Mouse (Mus musculus) left cerebral cortex, adult 8-10 months (tissue): ENCODE results near the gene Cdyl. TPM values are rescaled to one million over a fixed set of nuclear protein-coding genes. Genes with fewer than 3 reads are reported as not detected.

Experiments
- DNase-seq, 2 experiments: peaks; one replicate each; pipeline ENCODE4 v3.0.0; 2022; ENCODE audit warnings: low spot score in 2 of 2
- total RNA-seq, 4 experiments: library from RNA; stranded (reverse); gene quantifications; 2 replicates each; pipeline ENCODE4 v1.2.4; 2022

Gene Cdyl
- total RNA-seq, result 10 to 100 TPM; 35.9 to 59.7 (median 48.1) TPM

DNA sequence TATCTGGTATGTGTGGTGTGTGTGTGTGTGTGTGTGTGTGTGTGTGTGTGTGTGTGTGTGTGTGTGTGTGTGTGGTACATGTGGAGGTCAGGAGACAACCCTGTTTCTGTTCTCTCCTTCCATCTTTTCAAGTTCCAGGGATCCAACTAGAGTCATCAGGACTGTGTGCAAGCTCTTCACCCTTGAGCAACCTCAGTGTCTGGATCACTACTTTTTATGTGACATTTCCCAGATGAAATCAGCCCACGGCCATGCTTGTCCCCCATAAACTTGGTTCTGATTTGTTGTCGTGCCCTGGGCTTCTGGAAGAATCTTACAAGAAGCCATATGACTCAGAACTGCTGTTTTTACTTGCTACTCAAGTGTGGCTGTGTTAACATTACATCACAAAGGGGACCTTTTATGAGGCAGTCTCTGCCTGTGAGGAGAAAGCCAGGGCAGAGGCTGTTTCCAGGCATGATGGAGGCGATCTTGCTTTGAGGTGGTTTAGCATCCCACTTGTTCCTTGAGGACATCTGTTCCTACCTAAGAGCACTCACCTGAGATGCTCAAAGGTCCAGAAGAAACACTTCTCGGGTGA is at the start of gene Cdyl:
Gene Cdyl (plus strand): TSS at position 428 of the 580 bp plus-strand sequence.
- DNase-seq, result no peak

DNA sequence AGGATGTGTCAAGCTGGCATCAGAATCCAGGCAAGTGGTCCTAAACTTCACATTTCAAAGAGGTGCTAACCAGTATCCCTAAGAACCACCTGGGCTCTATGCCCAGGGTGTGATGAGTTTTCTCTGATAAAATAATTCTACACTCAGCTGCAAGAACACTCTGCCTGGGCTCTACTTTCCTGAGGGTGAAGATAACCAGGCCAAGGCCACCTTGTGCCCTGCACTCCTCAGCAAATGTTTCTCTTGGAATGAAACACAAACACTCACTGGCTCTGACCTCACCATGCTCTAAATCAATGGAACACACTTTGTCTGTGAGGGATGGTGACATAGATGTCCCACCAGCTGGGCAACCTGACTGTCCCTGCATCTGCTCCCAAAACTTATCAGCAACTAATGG is 48.9 kb upstream of the Cdyl start:
- DNase-seq, result no peak

DNA sequence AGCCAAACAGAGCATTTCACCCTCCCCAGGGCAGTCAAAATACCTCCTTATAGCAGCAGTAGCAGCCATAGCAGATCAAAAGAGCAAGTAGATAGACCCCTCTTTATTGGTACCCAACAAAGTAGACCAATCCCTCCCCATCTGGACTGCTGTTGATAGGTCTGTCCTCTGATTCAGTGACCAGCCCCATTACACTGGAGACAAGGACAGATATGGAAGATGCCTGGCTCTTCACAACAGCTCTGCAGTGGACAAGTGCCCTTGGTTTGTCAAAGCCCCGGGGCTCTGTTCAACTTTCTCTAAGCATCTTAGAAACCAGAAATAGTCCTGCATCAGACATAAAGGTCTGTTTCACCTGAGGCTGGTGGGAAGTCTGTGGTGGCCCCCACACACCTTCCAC is 47.1 kb upstream of the Cdyl start:
- DNase-seq, result no peak

DNA sequence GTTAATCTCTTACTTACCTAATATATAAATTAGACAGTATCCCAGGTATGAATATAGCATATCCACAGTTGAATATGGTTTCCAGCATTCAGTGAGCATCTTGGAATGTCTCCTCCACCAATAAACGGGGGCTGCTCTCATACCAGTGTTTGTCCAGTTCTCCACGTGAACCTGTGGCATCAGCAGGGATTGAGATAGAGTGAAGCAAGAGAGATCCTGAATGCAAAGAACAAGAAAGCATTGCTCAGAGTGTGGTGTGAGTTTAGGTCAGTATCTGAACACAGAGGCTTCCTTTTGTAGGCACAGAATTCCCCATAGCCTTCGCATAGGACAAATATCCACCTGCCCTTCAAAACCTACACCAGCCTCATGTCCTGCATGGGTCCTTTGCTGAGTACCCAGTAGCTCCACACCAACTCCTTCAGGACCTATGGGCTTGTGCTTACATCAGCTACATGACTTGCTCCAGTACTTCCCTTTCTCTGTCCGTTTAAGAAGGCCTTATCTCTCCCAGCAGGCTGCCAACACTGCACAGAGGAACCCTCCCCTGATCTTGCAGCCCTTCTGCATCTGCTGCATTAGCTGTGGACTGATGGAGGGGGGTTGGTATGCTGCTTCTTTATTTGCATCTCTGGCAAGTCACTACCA is 44.7 kb upstream of the Cdyl start:
- DNase-seq, result no peak

DNA sequence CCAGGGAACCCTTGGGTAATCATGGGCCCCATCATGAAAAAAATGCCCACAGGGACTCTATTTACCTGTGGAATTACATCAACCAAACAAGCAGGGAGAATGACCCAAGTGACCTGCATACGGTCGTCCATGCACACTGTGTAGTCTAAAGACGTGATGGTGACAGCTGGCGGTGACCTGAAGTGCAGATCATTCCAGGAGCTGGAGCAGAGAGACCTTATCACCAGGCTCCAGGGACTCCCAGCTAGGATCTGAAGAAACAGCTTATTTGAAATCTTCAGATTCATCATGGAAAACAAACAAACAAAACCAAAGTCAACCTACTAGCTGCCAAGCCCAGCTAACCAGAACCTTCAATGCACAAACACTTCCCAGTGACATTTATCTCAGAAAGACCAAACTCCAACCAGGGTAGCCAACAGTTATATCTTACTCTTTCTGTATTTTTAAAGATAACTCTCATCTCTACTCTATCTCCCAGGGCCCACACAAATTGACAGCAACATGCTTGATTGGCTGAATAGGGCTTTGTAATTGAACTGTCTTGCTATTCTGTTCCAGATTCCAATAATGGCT is 43.0 kb upstream of the Cdyl start:
- no peak for DNase-seq

DNA sequence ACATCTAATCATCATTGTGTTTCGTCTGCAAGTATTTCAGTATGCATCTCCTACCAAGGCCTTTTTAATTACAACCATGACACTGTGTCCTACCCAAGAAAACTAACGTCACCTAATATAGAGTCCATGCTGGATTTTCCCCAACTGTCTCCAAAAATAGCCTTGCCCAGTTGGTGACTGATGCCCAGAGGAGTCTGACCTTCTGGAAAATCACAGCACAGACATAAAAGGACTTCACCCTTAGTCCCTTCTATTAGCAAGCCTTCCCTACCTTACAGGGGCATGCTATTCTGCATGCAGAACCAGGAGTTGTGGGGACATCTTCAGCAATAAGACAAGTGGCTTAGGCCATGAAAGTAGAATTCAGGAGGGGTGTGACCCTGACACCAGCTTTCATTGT is 40.3 kb upstream of the Cdyl start:
- DNase-seq, result no peak

DNA sequence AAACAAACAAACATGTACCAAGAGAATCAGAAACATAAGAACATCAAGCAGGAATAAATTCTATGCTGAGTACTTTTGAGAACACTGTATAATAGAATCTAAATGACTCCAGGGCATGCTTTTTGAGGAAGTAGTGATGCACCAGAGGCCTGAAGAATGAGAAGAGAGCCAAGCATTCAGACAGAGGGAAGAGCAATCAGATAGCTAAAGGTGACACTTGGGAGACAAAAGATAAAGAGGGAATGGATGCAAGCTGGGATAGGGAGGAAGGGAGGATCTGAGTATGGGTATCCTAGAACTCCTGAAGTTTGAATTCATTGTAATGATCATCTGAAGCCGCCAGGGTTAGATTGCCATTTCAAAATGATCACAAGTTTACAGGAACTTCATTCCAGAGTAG is 38.9 kb upstream of the Cdyl start:
- DNase-seq, result no peak

DNA sequence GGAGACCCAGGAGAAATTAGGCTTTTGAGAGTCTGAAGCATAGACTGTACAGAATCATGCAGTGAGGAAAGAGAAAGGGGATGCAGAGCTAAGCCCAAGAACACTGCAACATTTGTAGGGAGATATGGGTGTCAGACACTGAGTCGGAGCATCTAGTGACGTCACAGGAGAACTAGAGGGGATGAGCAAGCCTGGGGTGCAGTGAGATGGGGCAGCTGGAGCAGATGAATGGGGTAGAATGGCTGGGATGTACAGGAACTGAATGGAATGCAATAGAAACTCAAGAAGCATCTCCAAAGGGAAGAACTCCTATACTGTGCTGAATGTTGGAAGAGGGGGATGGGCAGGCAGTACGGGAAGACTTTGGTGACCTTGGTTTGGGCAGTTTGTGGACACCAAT is 34.8 kb upstream of the Cdyl start:
- no peak for DNase-seq

DNA sequence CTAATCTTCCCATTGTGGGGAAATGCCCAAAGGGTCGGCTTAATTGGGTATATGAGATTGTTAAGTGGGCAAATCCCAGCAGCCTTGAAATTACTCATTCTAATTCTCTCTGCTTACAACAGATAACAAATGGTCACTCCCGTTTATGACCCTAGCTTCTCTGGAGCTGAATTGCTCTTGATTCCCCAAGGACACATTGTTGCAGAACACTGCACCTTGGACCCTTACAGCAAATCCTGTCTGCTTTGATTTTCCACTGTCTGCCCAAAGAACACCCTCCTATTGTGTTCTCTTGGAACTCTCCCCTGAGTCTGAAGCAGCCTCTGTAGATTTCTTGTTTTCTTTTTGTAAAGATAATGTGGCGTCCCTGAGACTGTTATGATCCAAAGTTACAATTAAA is 34.1 kb upstream of the Cdyl start:
- DNase-seq, result no peak

DNA sequence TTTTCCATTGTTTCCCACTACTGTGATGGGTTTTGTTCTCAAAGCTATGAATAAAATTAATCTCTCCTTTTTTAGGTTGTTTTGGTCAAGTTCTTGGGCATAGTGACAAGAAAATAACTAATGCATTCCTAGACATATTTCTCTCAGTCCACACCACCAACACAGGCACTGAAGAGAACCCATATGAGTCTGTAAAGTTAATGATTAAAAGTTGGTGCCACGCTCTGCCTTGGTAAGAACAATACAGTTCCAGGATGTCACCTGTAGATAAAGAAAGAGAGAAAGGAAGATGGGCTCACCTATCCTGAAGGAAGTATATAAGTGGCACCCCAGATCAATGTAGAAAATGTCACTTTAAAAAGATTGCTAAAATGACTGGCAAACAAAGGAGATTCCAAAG is 32.3 kb upstream of the Cdyl start:
- no peak for DNase-seq

DNA sequence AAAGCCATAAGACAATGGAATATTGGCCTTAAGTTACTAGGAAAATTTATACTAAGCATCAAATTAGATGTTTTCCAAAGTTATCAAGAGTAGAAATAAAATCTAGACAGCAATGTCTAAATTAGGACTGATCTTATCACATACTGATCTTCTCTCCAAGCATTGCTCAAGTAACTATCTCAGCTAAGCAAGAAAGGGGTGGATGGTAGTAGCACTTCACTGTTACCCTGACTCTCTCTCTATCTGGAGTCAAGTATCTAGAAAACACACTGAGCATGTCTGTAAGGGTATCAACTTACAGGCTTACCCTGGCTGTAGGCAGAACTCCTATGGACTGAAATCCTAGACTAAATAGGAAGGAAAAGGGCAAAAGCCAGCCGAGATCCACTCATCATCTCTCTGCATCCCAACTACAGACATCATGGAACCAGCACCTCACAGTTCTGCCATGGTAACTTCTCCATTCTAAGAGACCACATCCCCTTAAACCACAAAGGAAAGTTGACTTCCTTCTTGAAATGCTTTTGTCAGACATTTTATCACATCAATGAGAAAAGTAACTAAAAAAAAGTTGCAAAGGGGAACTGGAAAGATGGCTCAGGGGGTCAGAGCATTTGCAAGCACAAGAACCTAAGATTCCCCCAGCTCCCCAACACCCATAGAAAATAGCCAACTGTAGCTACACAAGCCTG is 12.4 kb upstream of the Cdyl start:
- DNase-seq, result no peak

DNA sequence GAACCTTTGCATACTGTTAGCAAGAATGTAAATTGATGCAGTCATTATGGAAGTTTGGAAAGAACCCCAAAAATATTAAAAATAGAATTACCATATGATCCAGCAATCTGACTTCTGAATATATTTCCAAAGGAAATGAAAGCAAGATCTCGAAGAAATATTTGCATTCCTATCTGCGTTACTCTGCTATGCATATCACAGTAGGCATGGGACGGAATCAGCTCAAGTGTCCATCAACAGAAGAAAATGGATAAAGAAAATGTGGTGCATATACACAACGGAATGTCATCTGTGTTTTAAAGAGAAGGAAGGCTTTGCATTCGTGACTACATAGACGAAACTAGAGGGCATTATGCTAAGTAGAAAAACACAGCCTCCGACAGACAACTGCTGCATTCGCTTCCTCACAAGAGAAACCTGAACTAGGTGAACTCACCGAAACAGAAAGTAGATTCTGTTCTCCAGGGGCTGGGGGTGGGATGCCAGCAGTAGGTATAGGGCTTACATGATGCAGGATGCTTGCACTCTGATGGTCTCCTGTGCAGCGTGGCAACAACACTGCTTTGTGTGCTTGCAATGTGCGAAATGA is 9.3 kb upstream of the Cdyl start:
- no peak for DNase-seq

DNA sequence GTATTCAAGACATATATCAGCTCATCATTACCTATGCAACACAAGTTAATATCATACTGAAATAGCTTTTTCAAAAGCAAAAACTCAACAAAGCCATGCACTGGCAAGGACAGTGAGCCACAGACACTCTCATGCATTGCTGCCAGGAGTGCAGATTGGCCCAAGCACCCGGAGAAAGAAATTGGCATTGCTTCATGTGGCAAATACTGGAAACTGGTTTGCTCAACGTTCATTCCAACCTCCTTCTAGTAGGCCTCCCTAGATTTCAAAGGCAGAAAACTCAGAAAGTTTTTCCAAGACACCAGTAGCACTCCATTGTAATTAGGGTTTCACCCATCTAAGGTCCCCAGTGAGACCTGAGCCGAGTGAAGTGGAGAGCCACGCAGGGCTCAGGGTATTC is 6.8 kb upstream of the Cdyl start:
- no peak for DNase-seq

DNA sequence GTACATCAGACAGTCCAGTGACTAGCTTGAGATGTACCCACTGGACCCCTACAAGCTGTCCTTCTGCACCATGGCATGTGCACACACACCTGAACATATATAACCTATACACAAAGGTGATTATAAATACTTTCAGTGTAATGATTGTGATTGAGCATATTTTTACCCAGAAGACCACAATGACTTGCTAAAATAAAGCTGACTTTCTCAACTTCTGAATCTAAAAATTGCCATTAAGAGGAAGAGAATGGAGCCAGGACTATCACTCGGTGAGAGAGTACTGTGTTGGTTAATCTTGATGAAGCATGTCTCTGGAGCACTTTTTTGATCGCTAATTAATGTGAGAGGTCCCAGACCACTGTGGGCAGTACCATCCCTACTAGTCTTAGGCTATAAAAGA is 2.8 kb upstream of the Cdyl start:
- no peak for DNase-seq

DNA sequence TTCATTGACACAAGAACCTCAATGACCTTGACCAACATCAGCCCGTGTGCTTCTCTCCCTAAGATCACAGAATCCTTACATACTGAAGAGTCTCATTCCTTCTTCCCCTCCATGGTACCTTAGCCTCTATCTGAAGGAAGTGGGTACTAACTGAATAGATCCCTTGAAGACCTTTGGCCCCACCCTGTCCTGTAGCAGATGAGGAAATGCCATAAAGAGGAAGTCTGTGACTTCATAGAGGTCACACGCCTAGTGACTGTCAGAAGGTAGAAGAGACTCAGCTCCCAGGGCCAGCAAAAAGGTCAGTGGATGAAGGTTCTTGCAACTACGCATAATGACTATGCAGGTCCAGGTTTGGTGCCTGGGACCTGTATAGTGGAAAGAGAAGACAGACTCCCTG is 5.8 kb downstream of the Cdyl start:
- no peak for DNase-seq

DNA sequence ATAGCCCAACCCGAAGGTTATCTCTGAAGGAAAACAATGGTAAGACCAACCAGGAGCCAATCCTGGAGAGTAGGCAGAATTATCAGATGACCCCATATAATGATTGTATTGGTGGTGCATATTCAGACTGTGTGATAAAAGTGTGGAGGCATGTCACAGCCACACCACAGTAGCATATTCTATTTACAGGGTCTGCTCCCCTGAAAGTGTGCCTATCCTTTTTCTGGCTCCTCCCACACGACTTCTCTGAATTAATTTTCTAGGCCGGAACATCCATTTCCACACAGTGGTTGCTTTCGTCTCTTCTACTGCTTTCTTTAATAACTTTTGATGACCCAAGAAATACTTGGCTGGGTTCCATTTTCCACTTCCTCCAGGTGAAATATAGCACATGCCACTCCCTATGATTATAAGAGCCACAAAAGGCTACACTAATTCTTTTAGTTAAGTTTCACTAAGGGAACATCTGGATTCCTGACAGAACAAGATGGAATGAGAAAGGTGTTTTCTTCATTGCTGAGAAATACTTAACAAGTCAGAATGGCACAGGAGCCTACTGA is 10.4 kb downstream of the Cdyl start:
- no peak for DNase-seq

DNA sequence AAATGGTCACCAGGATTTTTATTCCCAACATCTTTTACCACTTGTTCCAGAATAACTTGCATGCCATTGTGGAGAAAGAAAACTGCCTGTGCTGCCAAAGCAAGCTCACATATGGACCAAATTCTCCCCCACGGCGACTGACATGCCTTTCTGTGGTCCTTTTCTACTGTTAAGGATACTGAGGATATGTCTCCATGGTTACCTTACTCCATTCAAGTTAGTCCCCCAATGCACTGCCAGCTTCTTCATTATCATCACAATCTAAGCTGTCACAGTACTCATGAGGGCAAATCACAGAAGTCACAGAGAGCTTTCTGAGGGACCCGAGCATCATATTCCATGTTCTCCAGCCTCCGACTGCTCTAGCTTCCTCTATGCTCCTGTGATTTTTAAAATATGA is 11.2 kb downstream of the Cdyl start:
- no peak for DNase-seq

DNA sequence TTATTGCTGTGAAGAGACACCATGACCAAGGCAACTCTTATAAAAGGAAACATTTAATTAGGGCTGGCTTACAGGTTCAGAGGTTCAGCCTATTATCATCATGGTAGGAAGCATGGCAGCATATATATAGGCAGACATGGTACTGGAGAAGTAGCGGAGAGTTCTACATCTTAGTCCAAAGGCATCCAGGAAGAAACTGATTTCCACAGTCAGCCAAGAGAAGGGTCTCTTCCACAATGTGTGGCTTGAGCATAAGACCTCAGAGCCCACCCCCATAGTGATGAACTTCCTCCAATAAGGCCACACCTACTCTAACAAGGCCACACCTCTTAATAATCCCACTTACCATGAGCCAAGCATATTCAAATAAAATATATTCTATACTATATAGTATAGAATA is 17.3 kb downstream of the Cdyl start:
- DNase-seq, result no peak

DNA sequence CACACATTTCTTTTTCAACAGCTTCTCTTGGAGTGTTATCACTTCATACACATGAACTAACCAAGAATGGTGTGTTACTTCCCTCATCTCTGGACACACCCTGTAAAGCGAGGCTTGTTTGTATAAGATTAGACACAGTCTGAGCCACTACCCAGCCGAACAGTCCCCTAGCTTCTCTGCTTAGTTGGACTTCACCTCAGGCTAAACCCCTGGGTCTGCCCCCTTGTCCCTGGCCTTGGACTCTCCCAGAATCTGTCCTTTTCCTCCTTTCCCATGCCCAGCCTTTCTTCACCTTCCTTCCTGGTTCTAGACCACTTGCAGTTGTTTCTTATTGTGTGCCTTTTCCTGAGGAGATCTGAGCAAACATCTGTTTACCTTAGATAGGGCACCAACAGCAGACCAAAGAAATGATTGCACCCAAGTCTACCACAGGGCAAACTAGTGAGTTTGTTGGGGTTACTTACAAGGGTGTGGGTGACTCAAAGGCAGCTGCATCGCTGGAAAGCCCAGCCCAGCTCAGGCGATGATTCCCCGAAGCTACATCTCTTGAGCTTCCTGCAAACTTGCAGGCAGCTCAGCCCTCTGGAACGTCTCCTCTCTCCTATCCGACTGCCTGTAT is 17.9 kb downstream of the Cdyl start:
- no peak for DNase-seq

DNA sequence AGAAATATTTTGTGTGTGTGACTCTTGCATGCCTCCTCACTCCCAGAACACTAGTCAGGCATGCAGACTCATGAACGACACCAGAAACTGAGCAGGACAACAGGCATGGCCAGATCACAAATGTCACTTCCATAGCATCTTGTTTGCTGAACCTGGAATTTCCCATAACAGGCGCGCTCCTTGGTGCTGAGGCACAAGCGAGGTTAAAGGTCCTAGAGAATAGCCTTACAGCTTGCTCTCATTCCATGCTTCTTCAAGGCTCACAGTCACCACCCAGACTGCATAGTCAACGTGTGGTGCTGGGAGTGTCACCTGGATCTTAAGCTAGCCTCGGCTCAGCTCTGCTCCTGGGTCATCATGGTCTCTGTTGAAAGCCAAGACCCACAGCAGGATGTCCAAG is 19.1 kb downstream of the Cdyl start:
- DNase-seq, result no peak

DNA sequence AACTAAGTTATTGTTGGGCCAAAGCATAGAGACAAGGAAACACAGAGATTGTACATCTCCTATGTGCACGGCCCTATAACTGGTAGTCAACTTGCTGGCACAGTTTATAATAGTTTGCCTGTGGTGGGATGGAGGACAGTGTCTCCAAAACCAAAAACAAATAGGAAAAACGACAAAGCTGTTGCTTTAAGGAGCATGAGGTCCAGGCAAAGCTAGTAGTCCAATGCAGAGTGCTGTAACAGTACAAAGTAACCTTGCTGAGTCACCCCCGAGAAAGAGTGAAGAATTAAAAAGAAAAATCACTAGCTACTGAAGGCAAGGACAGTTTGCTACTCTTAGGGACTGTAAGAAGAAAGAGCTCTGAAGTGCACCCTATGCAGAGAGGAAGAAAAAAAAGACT is 21.7 kb downstream of the Cdyl start:
- DNase-seq, result no peak

DNA sequence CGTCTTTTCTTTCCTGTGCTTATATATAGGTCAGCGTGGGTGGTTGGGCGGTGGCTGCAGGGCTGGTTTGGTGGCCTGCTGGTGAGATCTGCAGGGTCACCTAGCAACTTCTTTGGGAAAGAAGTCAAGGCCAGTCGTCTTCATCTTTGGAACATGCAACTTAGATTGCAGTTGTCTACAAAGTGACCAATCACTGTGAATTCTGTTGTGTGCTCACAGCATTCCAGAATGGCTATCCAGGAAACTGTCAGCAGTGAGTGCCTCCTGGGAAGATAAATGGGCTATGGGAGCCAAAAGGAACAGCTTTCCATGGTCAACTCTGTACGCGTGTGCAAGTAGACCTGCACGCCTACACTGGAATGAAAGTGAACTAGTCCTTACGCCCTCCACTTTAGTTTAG is 26.6 kb downstream of the Cdyl start:
- DNase-seq, result no peak
